Mouse (Mus musculus) layer of hippocampus, adult 11-12 months (tissue): ENCODE data around the gene Parva.

ENCODE experiments used
- DNase-seq: peaks from one replicate; pipeline ENCODE4 v3.0.0; 2022; ENCODE audit warnings: low spot score

Parva gene

DNA sequence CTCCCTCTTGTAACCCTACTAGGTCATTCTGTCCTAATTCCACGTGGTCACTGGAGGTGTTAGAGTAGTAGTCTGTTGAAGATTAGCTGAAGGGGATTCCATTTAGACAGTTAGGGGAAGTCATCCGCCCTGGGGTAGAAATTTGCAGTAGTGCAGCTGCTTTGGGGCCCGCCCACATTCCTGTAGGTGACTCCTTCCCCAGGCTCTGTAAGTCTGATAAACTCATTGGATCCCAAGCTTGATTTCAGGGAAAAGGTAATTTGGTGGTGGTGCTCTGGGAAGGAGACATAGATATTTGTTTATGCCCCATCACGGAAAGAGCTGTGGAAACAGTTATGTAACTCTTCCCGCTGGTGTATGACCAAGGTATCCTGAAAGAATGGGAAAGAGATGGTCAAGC, 494 bp upstream of the Parva start:
- DNase-seq = no peak

DNA sequence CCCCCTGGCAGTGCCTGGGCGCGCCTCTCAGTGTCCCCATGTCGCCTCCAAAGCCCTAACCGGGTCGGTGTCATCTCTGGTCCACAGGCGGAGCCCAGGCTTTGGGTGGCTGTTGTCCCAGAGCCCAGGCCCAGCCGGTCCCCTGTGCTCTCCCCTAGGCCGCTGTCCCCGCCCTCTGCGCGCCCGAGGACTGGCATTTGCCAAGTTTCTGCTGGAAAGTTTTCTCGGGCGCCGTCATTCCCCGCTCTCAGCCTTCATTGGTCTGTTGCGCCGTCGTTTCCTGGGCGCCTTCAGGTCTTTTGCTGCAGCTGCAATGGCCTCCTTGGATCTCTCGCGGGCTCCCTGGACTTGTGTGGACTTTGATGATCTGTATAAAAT, 842 bp downstream of the Parva start:
- peak; percentile 58 for DNase-seq

DNA sequence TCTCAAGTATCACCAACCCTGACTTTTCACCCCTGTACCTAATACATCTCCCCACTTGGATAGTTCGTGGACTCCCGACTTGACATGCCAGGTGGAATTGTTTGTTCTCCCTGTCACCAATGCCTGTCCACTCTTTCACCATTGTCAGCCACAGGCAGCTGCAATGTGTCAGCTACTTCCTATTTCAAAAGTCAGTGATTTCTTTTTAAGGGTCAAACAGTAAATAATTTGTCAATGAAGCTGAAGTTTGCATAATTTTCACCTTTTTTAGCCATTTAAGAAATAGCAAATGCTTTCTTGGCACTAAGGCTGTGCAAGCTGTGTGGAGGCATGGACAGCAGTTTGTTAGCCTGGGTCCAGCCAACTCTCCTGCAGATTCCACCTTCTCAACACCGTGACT, 12.5 kb downstream of the Parva start:
- DNase-seq = no peak

DNA sequence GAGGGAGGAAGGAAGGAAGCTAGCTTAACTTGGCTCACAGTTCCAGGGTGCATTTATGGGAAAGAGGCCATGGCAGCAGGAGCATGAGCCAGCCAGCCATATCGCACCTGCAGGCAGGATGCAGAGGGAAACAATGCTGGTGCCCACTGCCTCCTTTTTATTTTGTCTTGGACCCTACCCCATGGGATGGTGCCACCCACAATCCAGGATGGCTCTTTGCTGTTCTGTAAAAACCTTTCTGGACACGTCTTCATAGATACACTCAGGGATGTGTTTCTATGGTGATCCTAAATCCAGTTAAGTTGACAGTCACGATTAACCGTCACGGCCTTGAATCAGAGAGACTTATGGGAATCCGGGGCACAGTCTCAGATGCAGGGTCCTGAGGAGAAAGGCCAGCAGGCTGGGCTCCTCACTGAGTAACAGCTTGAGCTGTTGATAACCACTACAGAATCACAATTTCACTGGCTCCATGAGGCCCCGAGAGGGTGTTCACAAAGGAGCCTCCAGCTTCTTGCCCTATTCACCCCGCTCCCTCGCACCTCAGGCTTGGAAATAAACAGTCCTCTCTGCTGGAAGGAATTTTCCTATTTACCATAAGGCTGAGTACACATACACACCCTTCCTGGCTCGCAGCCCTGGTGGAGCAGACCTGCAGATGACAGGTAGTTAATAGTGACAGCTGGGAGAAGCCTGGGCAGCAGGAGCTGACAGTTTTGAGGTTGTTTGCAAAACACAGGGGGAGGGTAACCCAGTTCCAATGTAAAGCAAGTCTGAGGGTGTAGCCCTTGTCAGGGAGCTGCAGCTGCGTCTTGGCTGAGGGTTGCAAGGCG, 17.1 kb downstream of the Parva start:
- no peak for DNase-seq

DNA sequence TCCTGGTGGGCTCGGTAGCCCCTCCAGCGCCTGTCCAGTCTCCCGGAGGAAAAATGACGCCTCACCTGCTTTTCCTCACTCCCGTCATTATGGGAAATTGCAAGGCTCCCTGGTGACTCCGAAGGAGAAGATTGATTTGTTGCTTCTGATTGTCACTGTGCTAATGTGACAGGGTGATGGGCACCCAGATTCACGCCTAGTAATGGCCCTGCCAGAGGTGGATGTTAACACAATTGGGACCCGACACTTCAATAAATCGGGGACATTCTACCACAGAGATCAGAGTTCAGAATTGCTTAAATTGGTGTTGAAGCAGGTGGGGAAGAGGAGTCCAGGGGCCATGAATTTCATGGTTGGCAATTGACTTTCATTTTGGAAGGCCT, 17.7 kb downstream of the Parva start:
- DNase-seq = no peak

DNA sequence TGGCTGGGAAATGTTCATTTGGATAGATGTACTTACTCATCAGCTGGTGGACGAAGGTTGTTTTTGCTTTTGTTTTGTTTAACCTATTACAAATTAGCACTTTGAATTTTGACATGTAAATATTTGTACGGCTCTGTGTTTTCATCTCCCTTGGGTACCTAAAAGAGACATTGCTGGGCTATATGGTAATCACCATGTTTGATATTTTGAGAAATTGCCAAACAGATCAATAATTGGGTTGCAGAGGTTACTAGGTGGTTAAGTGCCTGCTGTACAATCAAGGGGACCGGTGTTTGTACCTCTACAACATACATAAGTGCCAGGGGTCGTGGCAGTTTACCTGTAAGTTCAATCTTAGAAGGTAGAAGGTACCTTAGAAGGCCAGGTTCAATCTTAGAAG, 19.2 kb downstream of the Parva start:
- no peak for DNase-seq

DNA sequence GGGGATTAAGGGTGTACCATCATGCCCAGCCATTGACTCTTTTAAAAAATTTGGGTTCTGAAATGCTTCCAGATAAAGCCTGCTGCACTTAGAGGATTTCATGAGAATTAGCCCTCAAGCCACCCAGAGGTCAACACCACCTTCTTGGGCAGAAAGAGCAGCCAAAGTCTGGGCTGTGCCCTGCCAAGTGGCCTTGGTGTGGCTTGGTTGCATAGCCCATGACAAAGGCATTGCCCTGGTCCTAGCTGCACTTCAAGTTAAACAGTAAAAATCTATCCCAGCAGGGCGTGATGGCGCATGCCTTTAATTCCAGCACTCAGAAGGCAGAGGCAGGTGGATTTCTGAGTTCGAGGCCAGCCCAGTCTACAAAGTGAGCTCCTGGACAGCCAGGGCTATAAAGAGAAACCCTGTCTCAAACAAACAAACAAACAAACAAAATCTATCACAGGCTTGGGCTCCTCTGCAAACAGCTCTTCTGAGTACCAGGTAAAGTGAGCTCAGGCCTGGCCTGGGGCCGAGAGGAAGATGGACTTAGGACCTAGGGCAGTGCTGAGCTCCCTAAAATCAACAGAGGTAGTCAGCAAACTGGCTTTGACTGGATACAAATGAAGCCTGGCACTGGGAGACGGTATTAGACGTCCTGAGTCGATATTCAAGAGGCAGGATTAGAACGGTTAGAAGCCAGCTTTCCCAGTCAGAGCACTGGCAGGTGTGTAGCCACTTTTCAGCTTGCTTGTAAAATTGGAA, 22.8 kb downstream of the Parva start:
- DNase-seq = no peak

DNA sequence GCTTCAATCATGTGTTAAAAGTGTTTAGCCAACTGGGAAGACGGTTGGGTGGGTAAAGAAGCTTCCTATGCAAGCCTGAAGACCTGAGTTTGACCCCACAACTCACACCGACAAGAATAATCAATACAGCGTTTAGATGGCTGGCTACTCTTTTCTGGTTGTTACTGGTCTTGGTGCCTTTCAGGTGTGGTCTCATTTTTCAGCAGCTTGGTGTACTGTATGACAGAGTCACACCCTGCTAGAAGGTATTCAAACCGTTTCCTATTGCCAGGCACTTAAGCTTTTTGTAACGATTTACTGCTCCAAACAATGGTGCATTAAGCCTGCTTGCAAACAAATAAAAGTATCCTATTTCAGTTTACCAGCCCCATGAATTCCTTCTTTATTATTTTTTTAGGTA, 25.2 kb downstream of the Parva start:
- no peak for DNase-seq

DNA sequence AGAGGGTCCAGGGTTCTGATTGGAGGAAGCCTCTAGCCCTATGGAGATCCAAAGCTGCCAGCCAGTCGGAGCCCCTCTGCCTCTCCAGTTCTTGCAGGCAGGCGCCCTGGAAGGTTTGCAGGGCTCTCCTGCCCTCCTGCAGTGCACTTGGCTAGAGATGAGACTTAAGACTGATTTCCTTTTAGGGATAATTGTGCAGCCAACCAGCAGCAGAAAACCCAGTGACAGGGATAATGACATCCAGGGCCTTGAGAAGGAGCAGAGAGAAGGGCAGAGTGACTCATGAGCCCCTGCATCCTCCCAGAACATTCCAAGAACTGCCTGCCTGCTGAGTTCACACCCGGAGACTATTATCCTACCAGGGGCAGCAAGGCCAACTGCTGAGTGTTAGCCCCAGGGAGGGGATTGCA, 26.5 kb downstream of the Parva start:
- DNase-seq = no peak

DNA sequence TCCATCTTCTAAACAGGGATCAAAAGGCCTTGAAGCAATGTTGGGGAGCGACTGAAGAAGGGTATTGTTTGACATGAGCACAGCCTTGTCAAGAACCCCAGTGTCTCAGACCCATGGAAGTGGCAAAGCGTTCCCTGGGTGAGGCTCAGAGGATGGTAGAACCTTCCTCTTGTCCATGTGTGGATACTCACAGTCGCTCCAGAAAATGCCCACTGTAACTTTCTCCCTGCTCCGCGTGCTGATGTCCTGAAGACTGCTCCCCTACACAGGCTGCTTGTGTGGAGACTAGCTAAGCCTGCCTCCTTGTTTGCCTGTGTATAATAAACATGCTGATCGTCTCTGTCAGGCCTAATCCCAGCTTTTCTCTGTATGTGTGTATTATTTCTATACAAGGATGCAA, 27.1 kb downstream of the Parva start:
- DNase-seq = no peak

DNA sequence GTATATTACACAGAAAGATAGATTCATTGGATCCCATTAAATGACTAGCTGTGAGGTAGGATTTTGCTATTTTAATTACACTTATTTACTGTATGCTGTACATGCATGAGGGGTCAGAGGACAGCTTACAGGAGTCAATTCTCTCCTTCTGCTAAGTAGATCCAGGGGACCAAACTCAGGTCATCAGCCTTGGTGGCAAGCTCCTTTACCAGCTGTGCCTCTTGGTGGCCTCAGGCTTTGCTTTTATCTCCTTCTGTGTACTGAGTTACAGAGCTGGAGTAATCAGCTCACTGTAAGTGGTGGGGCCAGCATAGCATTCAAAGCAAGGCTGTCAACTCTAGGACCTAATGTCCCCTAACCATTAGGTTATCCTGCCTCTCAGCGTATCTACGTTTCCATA, 27.6 kb downstream of the Parva start:
- DNase-seq = no peak

DNA sequence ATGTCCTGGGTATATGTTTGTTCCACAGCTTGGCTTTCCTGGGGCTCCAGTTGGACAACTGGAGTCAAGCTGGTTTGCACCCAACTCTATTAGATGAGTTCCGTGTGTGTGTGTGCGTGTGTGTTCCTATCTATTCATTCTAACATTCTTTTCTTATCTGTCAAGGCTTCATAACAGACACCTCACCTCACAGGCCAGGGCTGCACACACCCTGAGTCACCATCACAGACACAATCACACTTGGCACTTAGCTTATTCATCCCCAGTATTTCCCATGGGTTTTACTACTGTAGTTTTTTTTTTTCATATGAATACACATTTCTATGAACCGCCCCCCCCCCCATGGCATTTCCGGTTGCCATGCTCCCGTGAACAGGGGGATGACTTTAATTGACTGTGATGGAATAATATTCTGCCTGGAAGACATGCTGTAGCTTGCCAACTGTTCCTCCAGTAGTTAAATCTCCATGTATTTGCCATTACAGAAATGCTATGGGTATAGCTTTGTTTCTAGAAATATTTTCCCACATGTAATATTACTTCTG, 28.3 kb downstream of the Parva start:
- DNase-seq = no peak

DNA sequence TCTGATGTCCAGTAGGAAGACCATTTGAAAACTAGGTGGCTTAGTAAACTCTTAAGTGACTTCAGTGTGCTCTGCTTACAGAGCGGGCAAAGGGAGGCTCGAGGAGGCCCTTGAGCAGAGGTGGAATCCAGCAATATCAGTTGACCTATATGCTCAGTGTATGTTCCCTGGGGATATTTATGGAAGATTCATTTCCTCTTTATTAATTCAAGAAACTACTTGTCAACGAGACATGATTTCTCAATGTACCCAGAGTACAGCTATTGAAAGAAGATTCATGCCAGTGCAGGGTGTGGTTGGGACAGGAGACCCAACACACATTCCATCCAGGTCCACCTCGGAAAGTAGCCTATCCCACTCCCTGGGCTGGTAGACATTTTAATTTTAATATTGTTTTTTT, 30.1 kb downstream of the Parva start:
- no peak for DNase-seq

DNA sequence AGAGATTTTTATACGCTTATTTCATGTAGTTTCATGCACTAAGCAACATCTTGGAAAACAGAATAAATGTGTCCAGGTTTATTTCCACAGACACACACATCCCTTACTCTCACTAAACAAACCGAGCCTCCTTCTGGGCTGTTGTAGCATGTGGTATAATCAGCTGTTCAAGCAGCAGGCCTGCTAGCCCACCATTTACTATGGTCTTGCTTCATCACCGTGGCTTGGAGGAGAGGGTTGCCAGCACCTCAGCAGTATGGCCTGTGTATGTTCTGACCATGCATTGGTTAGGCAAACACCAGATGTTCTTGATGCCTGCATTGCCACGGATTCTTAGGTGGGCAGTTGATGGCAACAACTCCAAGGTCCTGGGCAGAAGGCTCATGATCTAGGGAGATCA, 30.6 kb downstream of the Parva start:
- DNase-seq = peak; percentile 6

DNA sequence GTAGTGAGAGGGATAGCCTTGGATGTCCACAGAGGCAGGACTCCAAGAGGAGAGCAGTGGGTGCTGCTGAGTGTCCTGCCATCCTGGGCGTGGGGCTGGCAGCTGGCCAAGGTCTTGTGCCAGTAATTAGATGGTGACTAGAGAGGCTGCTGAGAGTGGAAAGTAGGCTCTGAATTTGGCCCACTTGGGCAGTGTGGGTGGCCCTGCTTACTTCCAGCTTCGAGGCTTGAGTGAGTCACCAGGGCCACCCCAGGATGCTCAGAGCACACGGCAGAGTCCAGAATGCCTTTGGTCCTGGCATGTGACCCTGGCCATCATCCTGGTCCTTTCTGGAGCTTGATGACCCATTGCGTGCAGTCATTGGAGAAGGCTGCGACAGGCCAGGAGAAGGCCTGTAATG, 31.1 kb downstream of the Parva start:
- no peak for DNase-seq

DNA sequence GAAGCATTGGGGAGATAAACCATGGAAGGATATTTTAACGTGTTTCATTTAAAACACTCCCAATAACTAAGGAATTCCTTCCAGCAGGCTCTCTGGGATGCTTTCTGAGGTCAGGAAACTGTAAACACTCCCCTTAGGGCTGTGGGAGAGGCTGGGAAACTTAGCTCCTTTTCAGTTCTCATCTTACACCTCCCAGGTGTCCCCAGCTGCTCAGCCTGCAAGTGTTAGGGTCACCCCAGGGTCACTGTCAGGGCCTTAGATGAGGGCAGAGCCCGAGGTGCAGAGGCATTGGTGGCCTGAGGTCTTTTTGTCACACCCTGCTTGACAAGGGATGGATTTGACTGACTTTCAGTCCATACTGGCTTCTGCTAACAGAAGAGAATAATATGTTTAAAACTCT, 35.8 kb downstream of the Parva start:
- DNase-seq = no peak

DNA sequence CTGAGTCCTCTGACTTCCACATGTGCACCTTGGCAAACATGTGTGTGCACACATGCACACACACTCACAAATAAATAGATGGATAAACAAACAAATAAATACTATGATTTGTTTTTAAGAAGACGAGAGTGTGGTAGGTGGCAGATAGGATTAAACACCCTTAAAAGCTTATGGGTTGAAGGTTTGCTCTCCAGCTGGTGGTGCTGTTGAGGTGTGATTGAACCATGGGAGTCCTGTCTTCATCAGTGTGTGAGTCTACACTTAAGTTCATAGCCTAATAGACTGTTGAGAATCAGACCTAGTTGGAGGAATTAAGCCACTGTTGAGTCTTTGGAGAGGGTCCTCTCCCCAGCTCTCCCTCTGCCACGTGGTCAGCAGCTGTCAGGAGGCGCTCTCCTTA, 38.6 kb downstream of the Parva start:
- peak; percentile 19 for DNase-seq

DNA sequence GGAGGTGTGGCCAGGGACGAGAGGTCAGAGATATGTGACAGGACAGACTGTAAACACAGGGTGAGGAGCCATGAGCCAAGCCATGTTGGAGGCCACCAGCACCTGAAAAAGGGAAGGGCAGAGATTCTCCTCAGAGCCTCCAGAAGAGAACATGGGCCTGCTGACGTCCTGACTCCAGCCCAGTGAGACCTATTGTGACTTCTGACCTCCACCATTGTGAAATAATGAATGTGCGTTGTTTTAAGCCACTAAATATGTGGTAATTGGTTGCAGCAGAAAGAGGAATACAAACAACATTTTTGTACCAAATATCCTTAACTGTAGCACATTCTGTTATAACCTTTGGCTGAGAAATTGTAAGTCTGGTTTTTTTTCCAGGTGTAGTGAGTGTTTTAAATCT, 39.5 kb downstream of the Parva start:
- DNase-seq = no peak

DNA sequence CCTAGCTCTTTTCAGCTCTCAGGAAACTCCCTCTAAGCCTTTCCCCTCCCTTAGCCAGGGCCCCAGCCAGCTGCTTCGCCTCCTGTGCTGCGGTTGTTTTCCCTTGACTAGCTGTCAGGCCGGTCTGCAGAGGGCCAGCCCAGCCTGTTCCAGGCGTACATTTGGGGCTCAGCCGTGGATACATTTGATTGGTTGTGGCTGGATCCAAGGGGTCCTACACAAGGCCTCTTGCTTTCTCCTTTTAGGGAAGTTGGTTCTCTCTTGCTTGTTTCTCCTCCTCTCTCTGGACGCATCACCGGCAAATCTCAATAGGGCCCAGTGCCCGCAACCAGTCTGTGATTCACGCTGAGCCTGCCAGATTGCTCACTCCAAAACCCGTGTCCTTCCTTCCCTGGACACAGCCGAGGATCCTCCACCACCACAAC, 40.4 kb downstream of the Parva start:
- no peak for DNase-seq

DNA sequence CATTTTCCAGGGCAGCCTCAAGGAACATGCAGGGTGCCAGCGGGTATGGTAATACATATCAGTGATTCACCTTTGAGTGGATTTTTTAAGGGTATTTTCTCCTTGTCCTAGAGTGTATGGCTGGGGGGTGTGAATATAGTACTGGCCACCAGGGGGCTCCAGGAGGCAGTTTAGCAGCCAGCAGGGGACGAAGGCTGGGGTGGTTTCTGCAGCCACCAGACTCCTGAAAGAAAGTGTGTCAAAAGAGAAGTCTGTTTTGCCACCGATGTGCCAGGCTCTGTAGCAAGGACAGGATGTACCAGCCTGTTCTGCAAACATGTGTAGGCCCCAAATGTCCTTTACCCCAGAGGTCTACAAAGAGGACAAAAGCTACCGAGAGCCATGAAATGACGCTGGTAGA, 42.5 kb downstream of the Parva start:
- DNase-seq = peak; percentile 83

DNA sequence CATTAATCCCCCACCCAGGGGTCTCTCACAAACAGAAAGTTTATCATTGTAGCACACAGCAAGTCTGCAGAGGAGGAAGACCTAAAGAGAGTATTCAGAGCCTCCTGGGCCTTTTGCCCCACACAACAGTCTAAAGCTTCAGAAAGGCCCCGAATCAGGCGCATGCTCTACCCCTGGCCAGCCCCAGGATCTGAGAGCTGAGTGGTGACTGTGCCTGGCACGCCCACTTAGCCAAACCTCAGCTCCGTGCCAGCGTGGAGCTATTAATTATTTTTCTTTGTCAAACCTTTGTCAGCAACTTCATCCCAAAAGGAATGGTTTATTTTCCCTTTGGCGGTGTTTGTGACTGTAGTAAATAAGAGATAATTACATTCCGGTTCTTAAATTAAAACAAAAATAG, 44.0 kb downstream of the Parva start:
- DNase-seq = no peak

DNA sequence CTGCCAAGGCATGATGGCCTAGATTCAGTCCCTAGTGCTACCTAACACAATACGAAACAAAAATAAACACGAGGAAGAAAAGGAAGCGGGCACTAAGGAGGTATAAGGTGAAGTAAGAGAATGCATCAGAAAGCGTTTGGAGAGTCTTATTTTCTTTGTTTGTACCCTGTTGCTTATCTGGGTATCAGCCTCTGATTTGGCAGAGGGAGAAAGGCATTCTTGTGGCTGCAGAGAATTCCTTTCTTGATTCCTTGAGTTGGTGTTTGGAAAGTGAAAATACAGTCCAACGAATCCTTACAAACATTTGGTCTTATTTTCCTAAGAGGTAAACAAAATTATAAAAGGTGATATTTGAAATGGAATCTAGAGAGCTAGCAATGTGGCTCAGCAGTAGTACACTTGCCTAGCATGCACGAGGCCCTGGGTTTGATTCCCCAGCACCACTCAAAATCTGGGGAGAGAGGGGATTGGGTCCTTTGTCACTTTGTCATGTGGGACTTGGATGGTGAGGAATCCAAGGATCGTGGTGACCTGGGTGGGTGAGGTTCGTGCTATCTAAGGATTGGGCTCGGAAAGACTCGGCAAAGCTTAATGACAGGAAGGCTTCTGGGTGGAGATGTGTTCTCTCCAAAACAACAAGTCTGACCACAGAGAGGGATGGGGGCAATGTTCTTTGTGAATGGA, 44.9 kb downstream of the Parva start:
- no peak for DNase-seq

DNA sequence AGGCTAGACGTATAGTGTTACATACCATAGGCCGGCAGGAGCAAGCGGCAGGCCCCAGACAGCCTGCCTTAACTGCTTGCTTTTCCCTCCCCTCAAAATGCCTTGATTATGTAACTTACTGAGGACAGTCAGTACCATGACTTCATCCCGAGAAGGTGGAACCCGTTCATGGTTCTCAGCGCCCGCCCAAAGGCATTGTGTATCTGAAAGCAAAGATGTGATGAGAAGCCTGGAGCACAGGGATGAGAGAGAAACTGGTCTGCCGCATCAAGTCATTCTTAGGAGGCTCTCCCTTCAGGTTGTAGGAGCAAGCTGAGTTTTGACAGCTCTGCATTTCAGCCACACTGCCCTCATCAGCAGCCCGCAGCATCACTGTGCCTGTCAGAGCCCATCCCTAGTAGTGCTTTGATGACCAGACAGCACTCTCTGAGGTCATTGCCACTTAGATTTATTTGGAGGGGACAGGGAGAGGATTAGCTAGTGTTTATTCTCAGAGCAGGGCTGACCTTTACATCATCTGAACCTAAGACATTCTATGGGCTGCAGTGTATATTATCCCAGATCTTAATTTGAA, 45.5 kb downstream of the Parva start:
- no peak for DNase-seq
